Mouse (Mus musculus): ENCODE data around the gene Fam135a. TPM values are rescaled to one million over a fixed set of nuclear protein-coding genes. Genes with fewer than 3 reads are reported as not detected.
"Not testable (repeated sequence)": the region's sequence is repeated elsewhere in the genome, so short reads cannot be mapped to it uniquely, and the experiment has no call there.

Gene Fam135a
- total RNA-seq, 2 experiments from 2014 or later = 1.8 to 2.1 TPM

- no peak for ATAC-seq (replicated peaks; ENCODE audit: poor library complexity, severe bottlenecking)
Measured at GRCm38 (mm10) chr1:24073386-24074248, 26.5 kb downstream of the Fam135a start.

GRCm38 (mm10) chr1:24068830-24069229 lies 31.3 kb downstream of the Fam135a start:
- ATAC-seq (replicated peaks; ENCODE audit: poor library complexity, severe bottlenecking) = no peak

GRCm38 (mm10) chr1:24066706-24067105 lies 33.4 kb downstream of the Fam135a start:
- no peak for ATAC-seq (replicated peaks; ENCODE audit: poor library complexity, severe bottlenecking)

DNA sequence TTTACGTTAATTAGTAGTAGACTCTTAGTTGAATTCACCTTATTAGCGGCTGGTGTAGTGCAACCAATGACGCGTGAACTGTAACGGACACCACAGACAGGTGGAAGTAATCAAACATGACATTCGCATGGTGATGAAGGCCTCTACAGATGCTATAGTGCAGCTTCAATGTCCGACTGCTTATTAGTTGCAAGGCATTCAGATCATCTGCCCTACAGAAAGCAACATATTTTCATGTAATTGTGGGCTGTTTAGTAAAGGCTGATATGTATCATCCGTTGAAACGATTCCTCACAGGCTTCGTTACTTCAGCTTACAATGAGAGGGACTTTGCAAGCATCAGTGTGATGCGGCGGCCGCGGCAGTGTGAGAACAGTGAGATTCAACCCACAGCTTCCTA lies 44.4 kb downstream of the Fam135a start:
- no peak for ATAC-seq (replicated peaks; ENCODE audit: poor library complexity, severe bottlenecking)

DNA sequence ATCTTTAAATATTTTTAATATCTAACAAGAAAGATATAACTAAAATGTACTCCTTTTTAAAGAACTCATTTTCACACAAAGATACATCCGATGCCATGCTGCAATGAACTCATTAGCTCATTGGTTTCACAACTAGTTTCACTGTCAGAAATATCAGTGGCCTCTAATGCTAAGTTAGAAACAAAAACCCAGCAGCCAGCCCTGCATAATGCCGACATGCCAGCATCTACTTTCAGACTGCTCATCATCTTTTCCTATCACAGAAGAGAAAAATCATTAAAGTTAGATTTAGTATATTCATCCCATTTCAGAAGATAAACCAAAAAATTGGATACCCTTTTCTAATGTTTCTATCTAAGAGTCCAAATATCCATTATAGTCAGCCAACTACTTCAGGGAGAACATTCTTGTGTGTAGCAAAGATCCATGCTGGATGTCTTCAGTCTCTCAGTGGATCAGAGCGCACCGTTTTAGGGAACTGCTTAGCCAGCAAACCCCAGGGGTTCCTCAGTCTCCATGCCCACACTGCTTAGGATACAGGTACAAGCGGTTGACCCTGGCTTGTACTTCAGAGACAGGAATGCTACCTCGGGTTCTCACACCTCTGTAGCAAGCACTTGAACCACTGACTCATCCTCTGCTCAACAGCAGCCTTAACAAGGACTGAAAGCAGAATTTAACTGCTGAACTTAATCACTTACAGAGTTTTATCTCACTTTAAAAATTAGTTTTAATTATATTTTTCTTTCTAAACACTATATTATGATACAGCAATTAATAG lies 53.2 kb downstream of the Fam135a start:
- ATAC-seq (replicated peaks; ENCODE audit: poor library complexity, severe bottlenecking) = no peak

DNA sequence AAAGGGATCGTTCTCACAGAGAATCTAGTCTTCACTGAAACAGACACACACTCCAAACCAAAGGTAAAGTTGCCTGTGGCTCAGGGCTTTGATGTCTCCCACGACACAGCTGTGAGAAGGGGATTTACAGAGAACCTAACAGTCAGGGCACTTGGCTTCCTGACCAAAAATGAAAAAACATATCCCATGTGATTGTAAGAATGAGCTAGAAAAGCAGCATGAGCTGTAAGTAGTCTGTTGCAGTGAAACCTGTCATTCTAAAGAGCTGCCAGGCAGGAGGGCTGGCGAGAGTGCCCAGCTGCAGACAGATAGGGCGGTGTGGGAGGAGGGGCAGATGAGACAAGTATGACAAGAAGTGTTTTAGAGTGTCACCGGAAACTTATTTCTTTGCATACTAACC lies 54.5 kb downstream of the Fam135a start:
- ATAC-seq (replicated peaks; ENCODE audit: poor library complexity, severe bottlenecking) = no peak

GRCm38 (mm10) chr1:24043007-24043406 lies 57.1 kb downstream of the Fam135a start:
- ATAC-seq (replicated peaks; ENCODE audit: poor library complexity, severe bottlenecking) = no peak

DNA sequence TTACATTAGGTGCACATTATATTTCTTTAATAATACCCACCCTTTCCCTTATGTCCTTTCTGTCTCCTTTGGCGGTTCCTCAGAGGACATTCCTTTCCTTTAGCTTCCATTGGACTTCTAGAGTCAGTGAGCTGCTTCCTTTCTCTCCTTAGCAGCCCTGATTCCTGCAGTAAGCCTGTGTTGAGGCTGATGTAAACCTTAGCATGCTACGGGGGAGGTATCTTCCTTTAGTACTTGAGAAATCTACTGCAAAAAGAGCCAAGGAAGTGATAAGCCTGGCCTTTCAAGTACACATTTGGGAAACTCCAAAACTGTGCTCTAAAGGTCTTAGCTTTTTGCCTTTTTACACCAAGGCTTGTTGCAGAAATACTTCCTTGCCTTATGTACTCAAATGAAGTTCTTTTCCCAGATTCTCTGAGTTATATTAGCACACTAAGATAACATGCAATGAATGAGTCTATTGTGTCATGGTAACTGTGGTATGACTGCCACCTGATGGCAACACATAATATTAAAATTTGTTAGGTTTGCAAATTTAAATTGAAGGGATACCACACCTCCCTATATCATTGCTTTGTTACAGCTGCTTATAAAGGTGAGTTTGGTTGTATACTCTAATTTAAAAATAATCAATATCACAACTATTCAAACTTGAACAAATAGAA lies 66.2 kb downstream of the Fam135a start:
- no peak; the same call in 1 of the 2 replicates for ATAC-seq (replicated peaks; ENCODE audit: poor library complexity, severe bottlenecking)

DNA sequence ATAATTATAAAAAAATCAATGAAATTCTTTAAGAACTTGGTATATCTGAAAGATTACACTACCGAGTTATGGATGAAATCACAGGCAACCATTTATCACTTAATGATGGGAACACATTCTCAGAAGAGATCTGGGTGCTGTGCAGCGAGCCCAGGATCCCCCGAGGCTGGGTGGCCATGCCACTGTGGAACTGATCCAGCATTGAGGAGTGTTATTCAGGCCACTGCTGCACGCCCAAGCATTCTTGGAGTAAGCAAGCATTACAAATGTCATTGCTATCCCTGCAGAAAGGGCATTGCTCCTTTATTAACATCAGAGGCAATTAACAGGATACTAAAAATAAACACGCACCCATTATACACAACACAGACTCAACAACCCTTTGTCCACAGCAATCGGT lies 89.3 kb downstream of the Fam135a start:
- ATAC-seq (replicated peaks; ENCODE audit: poor library complexity, severe bottlenecking) = no peak

DNA sequence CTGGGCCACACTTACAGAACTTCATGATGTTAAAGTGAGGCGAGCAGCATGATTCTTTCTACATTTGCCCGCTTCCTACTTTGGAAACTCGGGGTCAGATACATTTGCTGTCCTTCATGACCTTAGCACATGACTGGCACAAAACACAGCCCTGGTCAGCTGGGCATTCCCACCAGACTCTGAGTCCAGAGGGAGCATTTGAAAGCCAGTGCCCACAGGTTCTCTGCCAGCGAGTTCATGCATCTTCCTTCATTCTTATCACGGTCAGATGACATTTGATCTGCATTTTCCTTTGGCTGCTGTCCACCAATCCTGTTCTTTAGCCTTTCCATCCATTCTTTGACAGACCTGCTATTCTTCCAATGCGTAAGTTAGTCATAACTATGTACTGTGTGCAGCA lies 90.1 kb downstream of the Fam135a start:
- no peak for ATAC-seq (replicated peaks; ENCODE audit: poor library complexity, severe bottlenecking)

DNA sequence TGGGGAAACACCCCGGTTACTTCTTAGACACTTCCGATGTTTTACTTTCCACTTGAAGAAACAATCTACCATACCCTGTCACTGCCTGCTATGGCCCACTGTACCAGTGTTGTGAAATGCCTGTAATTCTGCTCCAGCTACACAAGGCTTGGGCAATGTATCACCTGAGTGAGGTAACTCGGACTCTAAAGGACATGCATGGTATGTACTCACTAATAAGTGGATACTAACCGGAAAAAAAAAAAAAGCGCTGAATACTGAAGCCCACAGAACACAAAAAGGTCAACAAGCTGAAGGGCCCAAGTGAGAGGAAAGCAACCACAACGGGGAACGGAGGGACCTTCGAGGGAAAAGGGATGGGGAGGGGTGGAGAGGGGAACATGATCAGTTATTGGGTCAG lies 92.5 kb downstream of the Fam135a start:
- ATAC-seq (replicated peaks; ENCODE audit: poor library complexity, severe bottlenecking) = no peak

DNA sequence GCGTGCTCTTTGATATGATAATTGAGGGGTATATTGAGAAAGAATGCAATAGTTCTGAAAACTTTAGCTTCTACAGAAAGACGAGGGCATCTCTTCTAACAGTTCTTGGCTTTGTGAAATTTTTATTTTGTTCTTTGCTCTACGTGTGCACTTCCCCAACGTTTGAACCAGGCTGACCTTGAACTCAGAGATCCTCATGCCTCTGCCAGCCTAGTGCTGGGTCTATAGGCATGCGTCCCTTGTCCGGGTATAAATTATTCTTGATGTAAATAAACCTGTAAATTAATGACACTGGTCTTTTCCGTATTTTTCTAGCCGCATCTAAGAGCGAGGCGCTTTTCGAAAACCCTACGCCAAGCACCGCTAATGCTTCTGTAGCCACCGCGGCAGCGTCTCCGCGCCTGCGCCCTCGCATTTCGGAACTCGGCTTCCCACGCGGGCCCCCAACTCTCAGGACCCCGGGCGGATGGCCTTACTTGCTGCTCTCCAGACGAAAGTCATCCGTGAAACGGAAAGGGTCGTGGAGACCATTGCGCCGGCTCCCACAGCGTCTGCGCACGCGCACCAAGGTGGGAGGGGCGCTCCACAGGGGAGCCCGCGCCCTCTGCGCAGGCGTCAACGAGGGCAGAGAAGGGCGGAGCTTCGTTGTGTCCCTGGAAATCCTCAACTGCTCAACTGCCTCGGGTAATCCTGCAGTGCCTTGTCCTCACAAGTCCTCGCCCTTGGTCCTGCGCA lies 94.9 kb downstream of the Fam135a start, which contains the start of gene Sdhaf4:
Sdhaf4 (minus strand) TSS at position 587 of the 735 bp plus-strand sequence.
- peak; percentile 96 for ATAC-seq (replicated peaks; ENCODE audit: poor library complexity, severe bottlenecking)

GRCm38 (mm10) chr1:23999318-23999717 lies 100.8 kb downstream of the Fam135a start:
- ATAC-seq (replicated peaks; ENCODE audit: poor library complexity, severe bottlenecking) = no peak

DNA sequence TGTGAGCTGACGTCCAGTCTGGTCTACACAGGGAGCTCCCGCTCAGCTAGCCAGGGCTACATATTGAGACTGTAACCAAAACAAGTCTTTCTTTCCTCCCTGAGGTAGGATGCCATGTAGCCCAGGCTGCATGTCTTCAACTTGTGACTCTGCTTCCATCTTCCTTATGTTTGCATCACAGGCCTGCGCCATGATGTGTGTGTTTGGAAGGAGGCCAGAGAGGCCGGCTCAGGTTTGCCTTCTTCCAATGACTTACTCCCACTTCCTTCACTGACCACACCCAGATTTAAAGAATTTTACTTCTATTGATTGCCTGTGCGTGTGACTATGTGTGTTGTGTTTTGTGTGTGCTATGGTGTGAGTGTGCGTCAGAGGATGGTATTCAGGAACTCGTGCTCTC lies 101.3 kb downstream of the Fam135a start:
- ATAC-seq (replicated peaks; ENCODE audit: poor library complexity, severe bottlenecking) = no peak

DNA sequence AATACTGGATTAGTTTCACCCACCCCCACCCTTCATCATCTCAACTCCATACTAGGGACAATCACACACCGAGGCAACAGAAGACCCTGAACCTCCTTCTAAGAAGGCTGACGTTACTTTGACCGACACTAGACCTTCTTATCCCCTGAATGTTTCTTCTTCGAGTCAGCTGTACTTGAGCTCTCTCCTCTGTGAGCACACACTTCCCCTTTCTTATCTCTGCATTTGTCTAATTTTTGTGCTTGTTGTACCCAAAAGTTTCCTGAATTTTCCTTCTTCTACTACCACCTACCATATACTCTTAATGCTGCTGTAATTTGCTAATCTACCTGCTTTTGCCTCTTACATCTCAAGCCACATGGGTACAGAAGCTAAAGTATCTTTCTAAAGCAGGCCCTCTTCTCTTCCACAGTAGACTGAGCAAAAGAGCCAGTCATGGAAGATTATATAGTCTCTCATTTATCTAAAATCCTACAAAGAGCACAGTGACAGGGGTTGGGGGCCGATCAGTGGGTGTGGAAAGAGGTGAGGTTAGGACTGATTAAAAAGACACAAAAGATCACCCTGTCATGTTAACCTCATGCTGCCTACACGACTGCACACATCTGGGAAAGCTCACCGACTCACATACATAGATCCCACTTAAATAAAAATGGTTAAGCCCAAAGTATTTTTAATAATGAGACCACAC lies 101.9 kb downstream of the Fam135a start:
- ATAC-seq (replicated peaks; ENCODE audit: poor library complexity, severe bottlenecking) = no peak

GRCm38 (mm10) chr1:23997493-23997892 lies 102.6 kb downstream of the Fam135a start:
- no peak for ATAC-seq (replicated peaks; ENCODE audit: poor library complexity, severe bottlenecking)

DNA sequence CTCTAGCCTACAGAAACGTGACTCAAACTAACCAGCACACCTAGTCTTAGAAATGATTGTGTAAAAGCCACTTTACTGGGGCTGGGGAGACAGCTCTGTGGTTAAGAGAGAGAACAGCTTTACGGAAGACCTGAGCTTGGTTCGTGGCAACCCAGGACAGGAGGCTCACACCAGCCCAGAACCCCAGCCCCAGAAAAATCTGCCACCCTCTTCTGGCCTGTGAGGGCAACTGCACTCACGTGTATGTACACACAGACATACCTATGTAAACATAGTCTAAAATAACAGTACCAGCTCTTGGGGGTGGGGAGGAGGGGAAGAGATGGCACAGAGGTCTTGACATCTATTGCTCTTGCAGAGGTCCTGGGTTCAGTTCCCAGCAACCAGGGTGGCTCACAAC lies 104.7 kb downstream of the Fam135a start:
- ATAC-seq (replicated peaks; ENCODE audit: poor library complexity, severe bottlenecking) = no peak

- ATAC-seq (replicated peaks; ENCODE audit: poor library complexity, severe bottlenecking) = peak; percentile 98
Measured at GRCm38 (mm10) chr1:23983118-23983517, 117.0 kb downstream of the Fam135a start.

DNA sequence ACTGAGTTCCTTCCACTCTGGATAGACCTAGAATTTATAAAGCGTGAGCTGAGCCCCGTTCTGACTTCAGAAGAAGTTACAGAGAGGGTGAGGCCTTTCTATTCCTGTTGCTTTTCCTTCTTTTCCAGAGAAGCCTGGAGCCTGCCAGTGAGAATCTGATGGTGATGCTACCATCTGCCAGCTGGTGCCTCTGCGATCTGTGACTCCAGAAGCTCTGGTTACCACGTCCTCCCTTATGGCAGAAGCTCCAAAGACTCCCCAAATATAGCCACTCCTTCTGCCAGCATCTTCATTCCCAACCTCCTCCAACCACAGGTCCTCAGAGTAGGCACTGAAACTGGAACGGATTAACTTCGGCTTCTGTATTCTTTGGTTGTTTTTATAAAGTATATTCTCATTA lies 121.9 kb downstream of the Fam135a start:
- no peak for ATAC-seq (replicated peaks; ENCODE audit: poor library complexity, severe bottlenecking)

- not testable (repeated sequence) for ATAC-seq (replicated peaks; ENCODE audit: poor library complexity, severe bottlenecking)
Measured at GRCm38 (mm10) chr1:23971159-23971558, 129.0 kb downstream of the Fam135a start.

Measured in granulocyte monocyte progenitor cell, adult 5-6 weeks (primary cell).